Mouse (Mus musculus): ENCODE measurements around the gene Ugt1a8.
"Not testable (repeated sequence)": the region's sequence is repeated elsewhere in the genome, so short reads cannot be mapped to it uniquely, and the experiment has no call there.

Ugt1a8 gene

GRCm38 (mm10) chr1:88109027-88109557, 21.5 kb downstream of the Ugt1a8 start:
- not testable (repeated sequence) for DNase-seq (ENCODE audit: low spot score in 2 of 2)

- DNase-seq (ENCODE audit: low spot score in 2 of 2), result not testable (repeated sequence)
Measured at GRCm38 (mm10) chr1:88109604-88110003, 22.0 kb downstream of the Ugt1a8 start.

- DNase-seq (ENCODE audit: low spot score in 2 of 2), result not testable (repeated sequence)
Measured at GRCm38 (mm10) chr1:88112769-88113168, 25.2 kb downstream of the Ugt1a8 start.

GRCm38 (mm10) chr1:88120550-88120949, 32.9 kb downstream of the Ugt1a8 start:
- DNase-seq (ENCODE audit: low spot score in 2 of 2), result not testable (repeated sequence)

- DNase-seq (ENCODE audit: low spot score in 2 of 2), result peak in 1 of 2 experiments; percentile 30
Measured at GRCm38 (mm10) chr1:88121521-88121920, 33.9 kb downstream of the Ugt1a8 start.

- DNase-seq (ENCODE audit: low spot score in 2 of 2), result not testable (repeated sequence)
Measured at GRCm38 (mm10) chr1:88125827-88126360, 38.3 kb downstream of the Ugt1a8 start.

GRCm38 (mm10) chr1:88129091-88129490, 41.5 kb downstream of the Ugt1a8 start:
- DNase-seq (ENCODE audit: low spot score in 2 of 2), result not testable (repeated sequence)

GRCm38 (mm10) chr1:88130223-88130622, 42.6 kb downstream of the Ugt1a8 start:
- not testable (repeated sequence) for DNase-seq (ENCODE audit: low spot score in 2 of 2)

GRCm38 (mm10) chr1:88133908-88134456, 46.4 kb downstream of the Ugt1a8 start:
- DNase-seq (ENCODE audit: low spot score in 2 of 2), result no peak

GRCm38 (mm10) chr1:88134457-88135011, 46.9 kb downstream of the Ugt1a8 start, which contains the start of gene Ugt1a6a:
Gene Ugt1a6a (plus strand): TSS chr1:88134809.
- DNase-seq (ENCODE audit: low spot score in 2 of 2), result not testable (repeated sequence)

- not testable (repeated sequence) for DNase-seq (ENCODE audit: low spot score in 2 of 2)
Measured at GRCm38 (mm10) chr1:88135229-88135904, 47.8 kb downstream of the Ugt1a8 start.

GRCm38 (mm10) chr1:88136646-88137045, 49.0 kb downstream of the Ugt1a8 start:
- DNase-seq (ENCODE audit: low spot score in 2 of 2), result no peak

GRCm38 (mm10) chr1:88137264-88137663, 49.7 kb downstream of the Ugt1a8 start:
- DNase-seq (ENCODE audit: low spot score in 2 of 2), result no peak

GRCm38 (mm10) chr1:88138145-88138544, 50.5 kb downstream of the Ugt1a8 start:
- DNase-seq (ENCODE audit: low spot score in 2 of 2), result no peak

GRCm38 (mm10) chr1:88140492-88140891, 52.9 kb downstream of the Ugt1a8 start:
- DNase-seq (ENCODE audit: low spot score in 2 of 2), result not testable (repeated sequence)

GRCm38 (mm10) chr1:88143966-88144675, 56.5 kb downstream of the Ugt1a8 start:
- DNase-seq (ENCODE audit: low spot score in 2 of 2), result peak; percentile 49 to 80

- DNase-seq (ENCODE audit: low spot score in 2 of 2), result peak in 1 of 2 experiments; percentile 28
Measured at GRCm38 (mm10) chr1:88145278-88145677, 57.7 kb downstream of the Ugt1a8 start.

- DNase-seq (ENCODE audit: low spot score in 2 of 2), result not testable (repeated sequence)
Measured at GRCm38 (mm10) chr1:88150133-88150532, 62.5 kb downstream of the Ugt1a8 start.

- DNase-seq (ENCODE audit: low spot score in 2 of 2), result no peak
Measured at GRCm38 (mm10) chr1:88158430-88158829, 70.8 kb downstream of the Ugt1a8 start.

- no peak for DNase-seq (ENCODE audit: low spot score in 2 of 2)
Measured at GRCm38 (mm10) chr1:88165711-88166110, 78.1 kb downstream of the Ugt1a8 start, which contains the start of gene Ugt1a5. Gene Ugt1a5 (plus strand): TSS chr1:88166012.

- not testable (repeated sequence) for DNase-seq (ENCODE audit: low spot score in 2 of 2)
Measured at GRCm38 (mm10) chr1:88172190-88172589, 84.6 kb downstream of the Ugt1a8 start.

GRCm38 (mm10) chr1:88179657-88180056, 92.0 kb downstream of the Ugt1a8 start:
- no peak for DNase-seq (ENCODE audit: low spot score in 2 of 2)

Data from spleen, postnatal 10 days (tissue).